Mouse (Mus musculus): ENCODE measurements around the gene Galnt7. TPM values are rescaled to one million over a fixed set of nuclear protein-coding genes. Genes with fewer than 3 reads are reported as not detected.

The Galnt7 gene
- total RNA-seq, 1 experiment from 2014 or later = 23.0 TPM

DNA sequence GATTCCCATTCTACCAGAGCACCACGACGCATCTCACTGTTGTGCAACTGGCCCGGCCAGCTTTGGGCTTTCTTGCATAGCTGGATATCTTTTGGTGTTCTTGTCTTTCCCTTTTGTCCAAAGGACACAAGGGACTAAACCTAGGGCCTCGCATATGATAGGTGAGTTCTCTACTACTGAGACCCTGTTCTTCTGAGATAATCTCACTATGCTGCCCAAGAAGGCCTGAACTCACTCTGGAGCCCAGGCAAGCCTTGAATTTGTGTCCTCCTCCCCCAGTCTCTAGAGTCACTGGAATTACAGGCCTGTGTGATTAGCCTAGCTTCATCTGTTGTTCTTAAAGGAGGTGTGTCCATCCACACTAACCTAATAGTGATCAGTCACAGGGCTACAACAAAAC is 61.2 kb downstream of the Galnt7 start:
- no peak for ATAC-seq (replicated peaks; ENCODE audit: insufficient number of reproducible peaks, low FRiP score, low TSS enrichment, poor library complexity, severe bottlenecking)

DNA sequence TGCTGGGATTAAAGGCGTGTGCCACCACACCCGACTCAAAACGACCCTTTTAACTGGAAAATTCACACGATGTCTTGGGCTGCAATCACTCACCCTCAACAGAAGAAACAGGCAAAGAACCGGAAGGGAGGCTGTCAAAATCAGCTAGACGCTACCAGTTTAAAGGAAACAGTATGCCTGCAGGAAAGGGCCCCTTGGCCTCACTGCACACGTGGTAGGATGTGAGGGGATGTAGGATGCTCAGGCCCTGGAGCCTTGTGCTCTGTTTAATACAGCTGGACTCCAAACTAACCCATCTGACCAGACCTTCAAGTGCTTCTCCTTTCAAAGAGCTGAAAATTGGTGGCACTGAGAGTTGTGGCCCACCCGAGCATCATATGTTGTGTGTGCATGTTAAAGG is 62.8 kb downstream of the Galnt7 start:
- no peak; the same call in 1 of the 2 replicates for ATAC-seq (replicated peaks; ENCODE audit: insufficient number of reproducible peaks, low FRiP score, low TSS enrichment, poor library complexity, severe bottlenecking)

DNA sequence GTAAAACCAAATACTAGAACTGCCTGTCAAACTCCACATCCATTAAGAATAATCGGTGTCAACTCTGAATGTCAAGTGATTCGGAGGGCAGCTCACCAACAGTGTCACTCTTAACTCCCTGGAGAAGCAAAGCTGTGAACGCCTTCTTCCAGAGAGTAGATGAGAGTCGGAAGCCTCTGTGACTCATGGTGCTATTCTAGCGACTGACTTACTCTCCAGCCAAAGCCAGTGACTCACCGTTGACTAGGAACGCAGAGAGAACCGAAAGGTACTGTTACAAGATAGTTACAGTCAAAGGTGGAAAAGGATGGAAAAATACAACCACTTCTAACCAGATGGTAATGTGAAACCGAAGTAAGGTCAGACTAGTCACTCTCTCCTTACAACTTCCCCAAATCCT is 63.7 kb downstream of the Galnt7 start:
- 0 out of 2 replicates have a peak, but pooled peaks have one; percentile 1 for ATAC-seq (replicated peaks; ENCODE audit: insufficient number of reproducible peaks, low FRiP score, low TSS enrichment, poor library complexity, severe bottlenecking)

DNA sequence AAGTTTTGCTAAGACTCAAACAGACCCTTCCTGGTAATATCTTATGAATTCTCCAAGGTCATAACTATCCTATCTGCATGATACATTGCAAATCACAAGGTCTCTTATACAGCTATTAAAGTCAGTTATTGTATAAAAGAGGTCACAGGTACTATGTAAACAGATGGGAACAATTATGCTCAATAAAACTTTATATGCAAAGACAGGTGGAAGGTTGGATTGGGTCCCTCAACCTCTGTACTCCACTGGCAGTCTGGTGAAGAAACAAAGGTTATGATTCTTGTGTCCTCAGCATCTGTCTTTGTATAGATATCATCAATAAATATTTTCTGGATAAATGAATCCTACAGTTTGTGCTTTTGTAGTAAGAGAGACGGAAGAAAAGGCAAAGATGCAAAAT is 64.2 kb downstream of the Galnt7 start:
- no peak for ATAC-seq (replicated peaks; ENCODE audit: insufficient number of reproducible peaks, low FRiP score, low TSS enrichment, poor library complexity, severe bottlenecking)

DNA sequence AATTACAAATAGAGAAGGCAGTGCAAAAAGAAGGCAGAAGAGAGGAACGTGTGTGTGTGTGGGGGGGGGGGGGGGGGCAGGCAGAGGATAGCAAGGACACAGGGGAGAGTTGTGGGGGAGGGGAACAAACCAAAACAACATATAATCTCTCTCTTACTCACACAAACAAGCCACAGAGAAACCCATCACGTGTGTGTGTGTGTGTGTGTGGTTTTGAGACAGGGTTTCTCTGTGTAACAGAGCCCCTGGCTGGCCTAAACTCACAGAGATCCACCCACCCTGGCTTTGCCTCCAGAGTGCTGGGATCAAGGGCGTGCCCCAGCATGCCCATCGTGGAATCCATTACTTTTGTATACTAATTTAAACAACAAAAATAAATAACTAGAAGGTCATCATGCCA is 66.2 kb downstream of the Galnt7 start:
- ATAC-seq (replicated peaks; ENCODE audit: insufficient number of reproducible peaks, low FRiP score, low TSS enrichment, poor library complexity, severe bottlenecking) = no peak

DNA sequence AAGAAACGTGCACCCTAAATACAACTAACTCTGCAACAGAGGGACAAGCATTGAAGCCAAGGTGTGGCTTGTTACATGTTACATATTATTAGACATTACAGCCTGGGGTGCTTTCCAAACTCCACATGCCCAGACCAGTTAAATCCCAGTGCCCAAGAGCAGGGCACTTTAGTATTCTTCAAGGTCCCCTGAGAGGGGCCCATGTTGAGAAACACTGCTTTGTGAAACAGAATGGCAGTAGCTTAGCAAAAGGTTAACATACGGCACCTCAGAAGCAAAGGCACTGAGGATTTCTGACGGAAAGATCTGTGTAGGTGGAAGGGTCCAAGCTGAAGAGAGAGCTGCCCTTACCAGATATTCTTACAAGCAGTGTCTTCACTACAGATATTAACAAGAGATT is 67.0 kb downstream of the Galnt7 start:
- no peak for ATAC-seq (replicated peaks; ENCODE audit: insufficient number of reproducible peaks, low FRiP score, low TSS enrichment, poor library complexity, severe bottlenecking)

DNA sequence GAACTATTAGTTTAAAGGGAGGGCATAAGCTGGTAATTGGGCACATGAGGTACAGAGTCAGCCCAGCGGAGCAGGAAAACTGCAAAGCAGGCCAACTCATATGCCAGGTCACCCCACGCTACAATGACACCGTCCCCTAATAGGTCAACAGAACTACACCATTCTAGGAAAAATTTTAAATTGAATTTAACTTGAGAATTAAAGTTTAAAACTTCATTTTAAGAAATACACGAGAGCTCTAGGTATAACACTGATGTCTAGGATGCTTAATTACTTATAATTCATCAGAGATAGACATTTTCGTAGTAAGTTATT is 67.7 kb downstream of the Galnt7 start:
- no peak for ATAC-seq (replicated peaks; ENCODE audit: insufficient number of reproducible peaks, low FRiP score, low TSS enrichment, poor library complexity, severe bottlenecking)

DNA sequence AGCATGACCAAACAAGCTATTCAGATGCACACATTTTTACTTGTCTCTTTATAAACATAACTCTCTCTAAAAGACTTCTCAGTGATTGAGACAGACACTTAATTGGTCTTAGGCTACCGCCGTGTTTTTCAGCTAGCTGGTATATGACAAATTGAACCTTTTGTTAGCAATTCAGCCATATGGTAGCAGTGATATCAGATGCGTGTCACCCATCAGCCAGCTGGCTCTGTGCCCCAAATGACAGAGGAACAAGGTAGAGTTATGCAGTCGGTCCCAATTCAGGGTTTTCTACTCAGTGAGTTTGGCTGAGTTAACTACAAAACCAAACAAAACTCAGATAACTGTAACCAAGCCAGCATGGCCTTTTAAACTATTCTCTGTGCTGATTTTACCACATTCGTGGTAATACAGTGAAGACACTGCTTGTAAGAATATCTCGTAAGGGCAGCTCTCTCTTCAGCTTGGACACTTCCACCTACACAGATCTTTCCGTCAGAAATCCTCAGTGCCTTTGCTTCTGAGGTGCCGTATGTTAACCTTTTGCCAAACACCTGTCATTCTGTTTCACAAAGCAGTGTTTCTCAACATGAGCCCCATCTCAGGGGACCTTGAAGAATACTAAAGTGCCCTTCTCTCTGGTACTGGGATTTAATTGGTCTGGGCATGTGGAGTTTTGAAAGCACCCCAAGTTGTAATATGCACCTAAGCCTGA is 68.3 kb downstream of the Galnt7 start:
- ATAC-seq (replicated peaks; ENCODE audit: insufficient number of reproducible peaks, low FRiP score, low TSS enrichment, poor library complexity, severe bottlenecking) = no peak

DNA sequence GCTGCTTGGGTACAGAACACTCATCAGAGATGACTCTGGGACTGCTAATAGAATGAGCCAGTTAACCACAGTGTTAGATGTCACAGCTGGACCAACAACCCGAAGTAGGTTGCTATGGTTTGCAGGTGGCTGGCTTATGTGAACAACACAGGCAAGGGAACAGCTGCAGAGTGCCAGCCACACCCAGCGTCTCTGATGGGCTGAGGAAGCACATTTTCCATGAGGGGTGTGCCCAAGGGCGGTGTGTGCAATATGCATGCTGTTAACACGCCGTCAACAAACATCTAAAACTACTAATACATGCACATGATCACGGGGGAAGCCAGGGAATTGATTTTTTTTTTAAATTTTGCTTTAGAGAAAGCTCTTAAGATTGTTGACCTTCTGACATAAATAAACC is 73.0 kb downstream of the Galnt7 start:
- ATAC-seq (replicated peaks; ENCODE audit: insufficient number of reproducible peaks, low FRiP score, low TSS enrichment, poor library complexity, severe bottlenecking) = peak; percentile 42

DNA sequence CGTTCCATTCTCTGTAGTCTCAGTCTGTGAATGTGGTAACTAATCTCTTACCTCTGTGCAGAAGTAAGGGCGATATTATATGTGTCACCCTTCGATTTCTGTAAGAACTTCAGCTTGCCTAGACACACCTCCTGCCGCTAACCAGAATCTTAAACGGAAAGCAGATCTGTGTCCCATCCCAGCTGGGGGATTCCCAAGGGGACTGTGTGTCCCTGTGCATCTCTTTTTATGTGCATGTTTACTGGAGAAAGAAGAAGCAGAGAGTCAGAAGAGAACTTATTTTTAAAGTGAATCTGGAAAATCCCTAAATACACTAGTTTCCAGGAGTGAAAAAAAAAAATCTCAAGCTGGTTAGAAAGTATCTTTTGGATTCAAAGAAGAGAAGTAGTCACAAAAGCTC is 75.5 kb downstream of the Galnt7 start:
- no peak for ATAC-seq (replicated peaks; ENCODE audit: insufficient number of reproducible peaks, low FRiP score, low TSS enrichment, poor library complexity, severe bottlenecking)

DNA sequence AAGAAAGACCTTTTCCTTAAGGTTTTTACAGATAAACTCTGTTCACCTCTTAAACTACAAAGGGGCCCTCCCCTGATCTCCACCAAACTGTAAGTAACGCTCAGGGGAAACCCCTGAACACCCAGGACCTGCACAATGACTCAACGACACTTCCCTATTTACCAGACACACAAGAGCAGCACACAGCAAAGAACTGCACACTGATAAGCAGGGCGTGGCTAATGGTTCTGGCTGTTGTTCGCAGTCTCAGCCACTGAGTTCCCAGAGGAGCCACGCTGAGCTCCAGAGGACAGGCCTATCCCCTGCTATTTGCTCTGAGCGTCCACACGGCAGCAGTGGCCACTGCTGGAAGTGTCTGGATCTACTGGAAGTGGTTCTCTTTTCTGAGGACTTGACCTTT is 76.6 kb downstream of the Galnt7 start:
- peak; percentile 90 for ATAC-seq (replicated peaks; ENCODE audit: insufficient number of reproducible peaks, low FRiP score, low TSS enrichment, poor library complexity, severe bottlenecking)

DNA sequence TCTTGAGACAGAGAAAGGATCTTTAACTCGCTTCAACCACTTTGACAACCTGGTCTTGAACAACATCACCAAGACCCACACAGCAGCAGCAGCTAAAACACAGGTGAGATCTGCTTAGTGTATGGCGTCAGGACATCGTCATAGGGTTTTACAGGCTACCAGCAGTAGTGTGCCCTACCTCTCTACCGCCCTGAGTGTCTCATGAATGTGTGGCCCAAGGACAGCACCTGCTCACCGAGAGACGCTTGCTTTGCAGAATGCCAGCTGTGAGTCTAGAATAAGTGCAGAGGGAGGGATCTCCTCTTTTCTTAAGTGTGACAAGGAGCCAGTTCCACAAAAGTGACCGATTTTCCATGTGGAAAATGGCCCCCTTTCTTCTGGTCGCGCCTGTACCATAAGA is 77.5 kb downstream of the Galnt7 start:
- ATAC-seq (replicated peaks; ENCODE audit: insufficient number of reproducible peaks, low FRiP score, low TSS enrichment, poor library complexity, severe bottlenecking) = no peak

DNA sequence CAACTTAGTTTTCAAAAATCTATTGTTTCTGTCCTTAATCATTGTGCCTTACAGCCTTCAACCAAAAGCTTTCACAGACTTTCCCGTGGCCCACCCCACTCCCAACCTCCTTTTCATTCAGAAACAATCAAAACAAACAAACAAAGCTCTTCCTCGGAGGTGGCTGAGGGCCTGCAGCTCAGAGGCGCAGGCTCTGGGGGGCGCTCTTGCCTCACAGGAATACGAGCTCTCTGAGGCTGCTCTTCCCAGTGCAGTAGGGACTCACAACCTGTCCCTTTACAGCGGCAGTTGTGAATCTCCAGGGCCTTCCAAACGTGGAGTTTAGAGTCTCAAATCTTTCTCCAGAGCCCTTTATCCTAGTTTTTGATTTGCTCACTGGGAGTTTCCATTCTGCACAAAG is 78.4 kb downstream of the Galnt7 start:
- peak; percentile 64 for ATAC-seq (replicated peaks; ENCODE audit: insufficient number of reproducible peaks, low FRiP score, low TSS enrichment, poor library complexity, severe bottlenecking)

DNA sequence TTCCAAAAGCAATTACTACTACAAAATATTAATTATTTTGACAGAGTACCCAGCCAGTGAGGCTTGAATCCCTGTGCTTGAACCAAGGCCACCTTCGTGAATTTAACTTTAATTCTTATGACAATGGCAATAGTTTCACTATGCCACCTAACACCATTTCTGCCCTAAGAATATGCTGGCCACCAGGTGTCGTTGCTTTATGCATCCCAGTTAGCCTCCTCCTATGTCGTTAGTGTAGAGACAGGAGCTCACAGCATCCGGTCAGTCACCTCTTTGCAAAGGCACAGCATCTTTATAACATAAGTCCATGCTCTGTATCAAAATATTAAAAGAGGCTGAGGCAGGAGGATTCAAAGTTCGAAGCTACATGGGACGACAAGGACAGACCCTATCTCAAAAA is 79.0 kb downstream of the Galnt7 start:
- no peak for ATAC-seq (replicated peaks; ENCODE audit: insufficient number of reproducible peaks, low FRiP score, low TSS enrichment, poor library complexity, severe bottlenecking)

DNA sequence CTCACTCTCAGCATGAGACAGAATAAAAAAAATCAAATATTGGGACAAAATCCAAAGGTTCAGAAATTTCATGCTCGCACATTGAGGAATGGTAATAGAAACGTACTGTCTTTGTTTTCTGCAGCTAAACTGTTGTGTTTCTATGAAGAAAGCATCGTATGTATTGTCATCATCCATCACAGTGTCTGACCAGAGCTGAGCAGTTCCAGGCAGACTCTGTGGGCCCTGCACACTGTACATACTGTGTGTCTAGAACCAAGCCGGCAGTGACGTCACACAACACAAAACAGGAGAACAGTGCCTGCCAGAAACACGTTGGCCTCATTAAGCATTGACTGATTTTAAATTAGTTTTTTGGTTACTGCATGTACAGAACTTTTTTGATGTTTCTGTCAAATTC is 82.9 kb downstream of the Galnt7 start:
- no peak for ATAC-seq (replicated peaks; ENCODE audit: insufficient number of reproducible peaks, low FRiP score, low TSS enrichment, poor library complexity, severe bottlenecking)

DNA sequence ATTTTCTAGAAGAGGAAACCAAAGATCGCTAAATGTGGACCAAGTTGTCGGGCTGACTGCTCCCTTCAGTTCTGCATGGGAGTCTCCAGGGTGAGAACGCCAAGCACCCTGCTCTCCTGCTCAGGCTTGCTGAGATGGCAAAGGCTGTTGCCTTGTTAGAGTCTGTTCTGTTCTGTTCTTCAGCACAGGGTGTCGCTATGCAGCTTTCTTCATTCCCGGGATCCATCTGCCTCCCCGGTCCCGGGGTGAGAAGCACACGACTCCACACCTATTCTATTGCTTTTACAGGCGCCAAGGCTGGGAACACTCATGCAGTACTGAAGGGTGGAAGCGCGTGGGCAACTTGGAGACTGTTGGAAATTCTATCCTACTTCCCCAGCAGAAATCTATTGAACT is 83.4 kb downstream of the Galnt7 start:
- ATAC-seq (replicated peaks; ENCODE audit: insufficient number of reproducible peaks, low FRiP score, low TSS enrichment, poor library complexity, severe bottlenecking) = no peak

DNA sequence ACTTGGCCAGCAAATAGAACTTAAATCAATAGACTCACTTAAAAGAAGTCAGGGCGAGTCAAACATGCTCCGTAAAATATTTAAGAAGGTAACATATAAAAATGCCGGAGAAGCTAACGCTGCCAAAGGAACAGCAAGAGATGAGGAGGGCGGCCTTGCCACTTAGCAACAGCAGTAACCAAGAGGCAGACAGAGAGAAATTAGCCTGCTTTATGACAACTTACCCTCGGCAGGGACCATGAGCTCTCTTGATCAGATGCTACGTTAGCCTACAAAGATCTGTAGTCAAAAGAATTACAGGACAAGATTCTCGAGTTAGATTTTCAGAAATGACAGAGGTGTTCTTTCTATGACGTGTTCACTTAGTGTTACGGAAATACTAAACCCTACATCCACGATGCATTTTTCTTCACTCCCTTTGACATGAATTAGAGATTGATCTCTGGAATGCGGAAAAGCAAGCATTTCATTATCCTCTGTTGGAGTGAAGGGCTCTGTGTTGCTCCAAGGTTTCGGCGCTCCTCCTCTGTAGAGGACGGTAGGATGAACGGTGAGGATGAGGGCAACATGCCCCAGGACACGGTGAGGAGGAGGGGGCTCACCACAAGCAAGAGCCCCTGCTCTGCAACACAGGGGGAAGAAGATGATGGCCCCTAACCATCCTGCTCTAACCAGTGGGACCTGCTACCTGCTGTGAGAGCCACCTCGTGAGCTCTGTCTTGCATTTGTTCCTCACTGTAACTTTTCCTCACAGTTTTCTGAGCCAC is 84.0 kb downstream of the Galnt7 start:
- ATAC-seq (replicated peaks; ENCODE audit: insufficient number of reproducible peaks, low FRiP score, low TSS enrichment, poor library complexity, severe bottlenecking) = no peak

DNA sequence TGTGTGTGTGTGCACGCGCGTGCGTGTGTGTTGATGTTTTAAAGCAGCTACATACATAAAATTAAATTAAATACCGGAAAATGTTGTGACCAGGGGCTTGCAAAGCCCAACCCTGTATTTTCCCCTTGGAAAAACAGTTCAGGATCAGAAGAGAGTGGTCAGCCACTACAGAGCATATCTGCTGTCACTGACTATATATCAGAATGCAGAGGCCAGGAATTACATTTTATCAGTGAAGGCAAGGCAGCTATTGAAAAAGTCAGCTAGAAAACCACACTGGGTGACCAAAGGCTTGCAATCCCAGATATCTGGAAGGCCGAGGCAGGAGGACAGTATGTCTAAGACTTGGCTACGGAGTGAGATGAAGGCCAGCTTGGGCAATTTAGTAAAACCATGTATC is 84.8 kb downstream of the Galnt7 start:
- no peak for ATAC-seq (replicated peaks; ENCODE audit: insufficient number of reproducible peaks, low FRiP score, low TSS enrichment, poor library complexity, severe bottlenecking)

DNA sequence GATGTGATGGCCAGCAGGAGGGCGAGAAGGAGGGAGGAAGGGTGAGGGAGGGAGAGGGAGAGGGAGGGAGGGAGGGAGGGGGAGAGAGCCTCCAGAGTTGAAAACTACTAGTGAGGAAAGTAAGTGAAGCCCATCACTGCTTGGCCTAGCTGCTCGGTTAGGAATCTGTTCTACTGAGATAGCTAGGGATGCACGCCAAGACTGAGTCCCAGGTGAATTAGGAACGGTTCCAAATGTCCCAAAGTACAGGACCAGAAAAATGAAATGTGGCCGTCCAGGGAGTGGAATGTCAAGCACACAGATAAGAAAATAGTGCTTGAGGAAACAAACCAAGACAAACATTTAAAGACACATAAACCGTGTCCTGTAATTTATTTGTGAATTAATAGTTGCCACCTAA is 87.8 kb downstream of the Galnt7 start:
- no peak for ATAC-seq (replicated peaks; ENCODE audit: insufficient number of reproducible peaks, low FRiP score, low TSS enrichment, poor library complexity, severe bottlenecking)

DNA sequence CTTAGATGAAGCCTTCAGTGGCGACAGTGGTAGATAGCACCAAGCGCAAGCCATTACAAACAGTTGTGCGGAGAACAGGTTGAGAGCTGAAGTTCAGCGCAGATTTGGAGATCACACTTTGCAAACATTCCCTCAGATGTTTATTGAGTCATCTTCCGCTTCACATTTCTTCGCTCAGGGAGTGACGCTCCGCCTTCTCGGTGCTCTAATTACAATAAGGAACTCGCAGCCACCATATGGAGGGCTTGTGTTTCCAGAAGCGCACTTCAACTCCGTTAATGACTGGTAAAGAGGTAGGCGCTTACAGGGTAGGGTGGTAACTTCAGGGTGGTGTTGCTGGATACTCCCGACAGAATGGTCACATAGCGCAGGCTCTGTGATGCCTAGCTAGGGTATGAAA is 89.1 kb downstream of the Galnt7 start:
- no peak for ATAC-seq (replicated peaks; ENCODE audit: insufficient number of reproducible peaks, low FRiP score, low TSS enrichment, poor library complexity, severe bottlenecking)

DNA sequence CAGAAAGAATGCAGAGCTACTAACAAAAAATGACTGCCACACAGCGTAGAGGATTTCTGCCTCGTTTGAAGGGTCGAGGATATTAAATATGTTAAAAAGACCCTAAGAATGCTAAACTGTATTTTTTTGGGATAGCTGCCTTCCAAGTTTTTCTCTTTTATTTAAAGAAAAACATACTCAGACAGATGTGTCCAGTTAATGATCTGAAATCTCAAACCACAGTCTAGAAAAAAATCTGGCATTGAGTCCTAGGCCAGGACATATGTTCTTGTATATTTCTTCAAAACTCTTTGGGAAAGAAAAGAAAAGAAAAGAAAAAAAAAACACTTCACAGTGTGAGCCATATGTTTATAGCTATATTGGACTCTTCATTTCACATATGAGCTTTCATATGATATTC is 90.1 kb downstream of the Galnt7 start:
- ATAC-seq (replicated peaks; ENCODE audit: insufficient number of reproducible peaks, low FRiP score, low TSS enrichment, poor library complexity, severe bottlenecking) = no peak
